Mouse (Mus musculus) adrenal gland, postnatal 10 days (tissue): ENCODE data around the gene Dnah7a. TPM values are rescaled to one million over a fixed set of nuclear protein-coding genes. Genes with fewer than 3 reads are reported as not detected.
"Not testable (repeated sequence)": the region's sequence is repeated elsewhere in the genome, so short reads cannot be mapped to it uniquely, and the experiment has no call there.

Experiments
- DNase-seq: peaks from one replicate; pipeline ENCODE4 v3.0.0; 2021; ENCODE audit warnings: mixed read lengths
- long read RNA-seq, 2 experiments: library from polyadenylated mRNA; stranded (forward); transcript quantifications; one replicate each; pipeline ENCODE4 v2.0.0; 2021
- total RNA-seq, 2 experiments: library from RNA; stranded (reverse); gene quantifications; 2 replicates each; pipeline ENCODE4 v1.2.3; 2021

Dnah7a gene
- under 1 TPM; 0.15 to 0.51 TPM for total RNA-seq
- long read RNA-seq, experiment 1, partial matches to known transcripts = 0 of 3 reads
- long read RNA-seq, experiment 1, other reads (novel, unspliced or antisense) = 3 of 3 reads
- long read RNA-seq, experiment 2 = 0 reads

DNA sequence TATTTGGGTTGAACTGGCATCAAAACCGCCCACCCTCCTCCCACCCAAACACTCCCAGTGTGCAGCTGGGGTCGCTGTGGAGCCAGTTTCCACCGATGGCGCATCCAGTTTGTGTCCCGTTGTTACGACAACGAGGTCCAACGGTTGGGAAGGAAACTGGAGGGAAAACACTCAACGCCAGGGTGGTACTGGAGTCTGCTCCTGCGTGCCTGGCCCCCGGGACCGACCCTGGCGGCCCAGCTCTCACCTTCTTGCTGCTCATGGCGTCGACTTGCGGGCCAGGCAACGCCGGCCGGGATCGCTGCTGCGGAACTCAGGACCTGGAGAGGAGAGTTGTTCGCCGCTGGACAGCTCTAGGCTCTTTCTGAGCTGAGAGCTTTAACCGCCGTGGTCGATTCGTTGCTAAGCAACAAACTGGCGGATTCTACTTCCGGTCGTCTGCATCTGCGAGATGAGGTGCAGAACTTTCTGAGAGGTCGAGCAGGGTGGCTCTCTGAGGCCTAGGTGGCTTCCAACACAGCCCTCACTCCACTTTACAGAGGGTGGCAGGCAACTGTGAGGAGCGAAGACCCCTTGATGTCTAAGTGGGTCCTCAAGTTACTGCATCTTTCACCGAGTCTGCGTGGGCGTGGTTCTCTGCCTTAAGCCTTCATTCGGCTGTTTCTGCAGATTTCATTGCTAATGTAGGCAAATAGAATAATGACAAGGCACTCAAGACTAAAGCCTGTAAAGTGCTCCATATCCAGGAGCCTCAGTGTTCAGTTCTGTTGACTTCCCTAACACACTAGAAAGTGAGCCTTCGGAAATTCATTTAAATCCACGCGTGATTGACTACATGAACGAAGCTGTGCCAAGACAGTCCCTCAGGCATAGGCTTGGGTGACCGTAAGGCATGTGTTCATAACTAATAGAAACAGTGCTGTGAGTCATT is at the start of gene Dnah7a:
Dnah7a (minus strand) TSS at position 354 of the 931 bp plus-strand sequence.
- peak; percentile 37 for DNase-seq

DNA sequence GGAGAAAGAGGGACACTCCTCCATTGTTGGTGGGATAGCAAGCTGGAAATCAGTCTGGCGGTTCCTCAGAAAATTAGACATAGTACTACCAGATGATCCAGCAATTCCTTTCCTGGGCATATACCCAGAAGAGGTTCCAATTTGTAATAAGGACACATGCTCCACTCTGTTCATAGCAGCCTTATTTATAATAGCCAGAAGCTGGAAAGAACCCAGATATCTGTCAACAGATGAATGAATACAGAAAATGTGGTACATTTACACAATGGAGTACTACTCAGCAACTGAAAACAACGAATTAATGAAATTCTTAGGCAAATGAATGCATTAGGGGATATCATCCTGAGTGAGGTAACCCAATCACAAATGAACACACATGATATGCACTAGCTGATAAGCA is 46.9 kb upstream of the Dnah7a start:
- not testable (repeated sequence) for DNase-seq

GRCm38 (mm10) chr1:53751144-53751543 is 44.6 kb upstream of the Dnah7a start:
- DNase-seq = no peak

GRCm38 (mm10) chr1:53750697-53751096 is 44.1 kb upstream of the Dnah7a start:
- DNase-seq = not testable (repeated sequence)

DNA sequence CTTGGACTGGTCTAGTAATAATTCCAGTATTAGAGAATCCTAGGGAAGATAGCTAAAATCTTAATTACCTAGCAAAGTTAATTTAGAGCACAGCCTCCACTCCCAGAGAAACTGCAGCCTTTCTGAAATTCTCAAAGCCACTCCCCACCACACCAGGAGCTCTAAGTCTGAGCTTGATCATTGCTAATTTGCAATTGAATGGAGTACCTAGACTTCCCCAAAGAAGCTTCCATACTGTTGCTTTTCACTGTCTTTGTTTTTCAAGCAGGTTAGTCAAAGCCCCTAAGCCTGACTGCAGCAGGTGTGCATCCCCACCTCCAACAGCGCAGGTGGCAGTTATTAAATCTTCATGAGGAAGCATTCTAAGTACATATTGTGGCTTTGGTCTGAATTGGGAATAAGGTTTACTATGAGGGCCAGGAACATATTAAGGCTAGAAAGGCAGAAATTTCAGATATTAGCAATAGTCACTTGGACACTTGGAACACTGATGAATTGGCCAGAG is 43.3 kb upstream of the Dnah7a start:
- not testable (repeated sequence) for DNase-seq

DNA sequence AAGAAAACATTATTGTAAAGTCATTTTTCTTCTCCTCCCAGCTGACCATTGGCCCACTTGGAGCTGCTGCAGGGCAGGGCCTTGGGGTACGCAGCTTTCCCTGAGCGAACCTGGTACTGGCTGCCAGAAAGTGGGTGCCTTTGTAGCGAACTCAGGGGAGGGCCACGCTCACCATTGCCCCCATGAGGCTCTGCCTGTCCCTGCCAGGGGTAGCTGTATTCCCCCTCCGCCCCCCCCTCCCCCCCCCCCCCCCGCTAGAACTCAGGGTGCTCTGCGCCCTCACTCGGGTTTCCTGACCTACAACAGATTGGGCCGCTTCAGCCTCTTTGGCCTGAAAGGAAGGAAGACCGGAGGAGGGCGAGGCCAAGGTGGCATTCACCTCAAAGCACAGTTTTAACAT is 42.0 kb upstream of the Dnah7a start:
- peak; percentile 40 for DNase-seq

DNA sequence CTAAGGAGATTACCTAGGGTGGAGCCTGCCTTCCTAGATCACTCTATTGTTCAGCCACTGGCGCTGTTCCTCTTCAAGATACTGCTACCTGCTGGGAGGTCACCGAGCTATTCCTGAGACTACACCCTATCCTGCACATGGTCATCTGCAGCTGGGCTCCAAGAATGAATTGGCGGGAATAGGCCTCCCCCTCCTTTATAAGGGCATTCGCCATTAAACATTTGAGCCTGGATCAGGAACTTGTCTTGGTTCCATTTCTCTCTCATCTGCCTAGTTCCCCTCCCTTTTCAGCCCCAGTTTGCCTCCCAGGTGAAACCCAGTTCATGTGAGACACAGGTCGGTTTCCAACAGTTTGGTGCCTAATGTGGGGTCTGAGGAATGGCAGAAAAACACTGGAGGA is 39.4 kb upstream of the Dnah7a start:
- DNase-seq = no peak

DNA sequence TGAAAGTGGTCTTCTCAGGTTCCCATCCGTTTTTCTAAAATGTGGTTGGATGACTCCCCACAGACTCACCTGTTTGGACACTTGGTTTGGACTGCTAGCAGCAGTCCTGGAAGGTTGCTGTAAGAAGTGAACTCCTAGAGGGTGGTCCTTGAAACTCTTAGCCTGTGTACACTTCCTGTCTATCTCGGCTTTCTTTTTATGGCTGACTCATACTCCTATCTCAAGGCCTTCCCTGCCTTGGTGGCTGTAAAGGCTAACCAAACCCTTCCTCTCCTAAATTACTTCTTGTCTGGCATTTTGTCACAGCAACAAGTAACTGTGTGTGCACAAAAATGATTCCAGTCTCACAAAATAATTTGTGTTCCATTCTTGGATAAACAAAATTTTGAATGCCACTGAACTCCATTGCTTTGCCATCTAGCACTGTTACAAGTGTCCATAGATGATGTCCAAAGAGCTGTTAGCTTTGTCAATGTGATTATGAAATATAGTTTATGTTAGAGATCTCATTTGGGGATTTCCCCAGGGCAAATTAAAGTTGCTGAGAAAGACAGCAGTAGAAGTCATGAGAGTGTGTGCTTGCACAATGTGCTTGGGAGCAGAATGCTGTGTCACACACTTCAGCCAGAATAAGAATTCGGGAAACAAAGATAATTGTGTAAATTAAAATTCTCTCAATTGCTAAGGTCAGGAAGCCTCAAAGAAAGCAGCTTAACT is 35.3 kb upstream of the Dnah7a start:
- no peak for DNase-seq

- no peak for DNase-seq
Observed at GRCm38 (mm10) chr1:53740777-53741336, 34.3 kb upstream of the Dnah7a start.

- not testable (repeated sequence) for DNase-seq
Observed at GRCm38 (mm10) chr1:53740077-53740776, 33.6 kb upstream of the Dnah7a start.

DNA sequence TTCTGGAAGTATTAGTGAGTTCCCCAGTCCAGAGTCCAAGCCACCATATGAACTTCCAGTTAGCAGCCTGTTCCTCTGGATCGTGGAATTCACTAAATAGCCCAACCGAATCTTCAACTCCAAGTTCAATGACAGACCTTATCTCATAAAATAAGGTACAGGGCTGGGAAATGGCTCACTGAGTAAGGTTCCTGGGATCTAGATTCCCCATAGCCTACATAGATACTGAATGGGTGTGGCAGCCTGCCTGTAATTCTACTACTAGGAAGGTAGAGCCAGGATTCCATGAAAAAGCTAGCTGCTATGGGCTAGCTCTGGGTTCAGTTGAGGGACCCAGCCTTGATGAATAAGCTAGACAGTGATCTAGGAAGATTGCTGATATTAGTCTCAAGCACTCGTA is 30.0 kb upstream of the Dnah7a start:
- DNase-seq = no peak

GRCm38 (mm10) chr1:53728489-53729225 is 22.1 kb upstream of the Dnah7a start:
- DNase-seq = no peak

- no peak for DNase-seq
Observed at GRCm38 (mm10) chr1:53726883-53727282, 20.3 kb upstream of the Dnah7a start.

DNA sequence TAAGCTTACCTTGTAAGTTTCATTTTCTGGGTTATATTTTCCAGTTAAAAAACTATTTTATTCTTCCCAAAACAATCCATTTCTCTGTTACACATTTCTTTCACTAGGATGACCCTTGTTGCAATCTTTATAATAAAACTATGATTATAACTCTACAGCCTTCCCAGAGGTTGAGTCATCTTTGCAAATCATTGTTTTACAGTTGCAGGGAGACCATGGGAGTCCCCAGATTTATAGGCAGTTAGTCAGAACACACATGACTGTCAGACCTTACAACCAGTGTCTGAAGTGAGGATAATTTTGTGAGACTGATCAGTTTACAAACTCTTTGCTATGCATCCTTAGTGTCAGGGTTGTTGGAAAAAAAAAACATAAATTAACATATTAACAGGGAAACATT is 14.8 kb upstream of the Dnah7a start:
- DNase-seq = no peak

DNA sequence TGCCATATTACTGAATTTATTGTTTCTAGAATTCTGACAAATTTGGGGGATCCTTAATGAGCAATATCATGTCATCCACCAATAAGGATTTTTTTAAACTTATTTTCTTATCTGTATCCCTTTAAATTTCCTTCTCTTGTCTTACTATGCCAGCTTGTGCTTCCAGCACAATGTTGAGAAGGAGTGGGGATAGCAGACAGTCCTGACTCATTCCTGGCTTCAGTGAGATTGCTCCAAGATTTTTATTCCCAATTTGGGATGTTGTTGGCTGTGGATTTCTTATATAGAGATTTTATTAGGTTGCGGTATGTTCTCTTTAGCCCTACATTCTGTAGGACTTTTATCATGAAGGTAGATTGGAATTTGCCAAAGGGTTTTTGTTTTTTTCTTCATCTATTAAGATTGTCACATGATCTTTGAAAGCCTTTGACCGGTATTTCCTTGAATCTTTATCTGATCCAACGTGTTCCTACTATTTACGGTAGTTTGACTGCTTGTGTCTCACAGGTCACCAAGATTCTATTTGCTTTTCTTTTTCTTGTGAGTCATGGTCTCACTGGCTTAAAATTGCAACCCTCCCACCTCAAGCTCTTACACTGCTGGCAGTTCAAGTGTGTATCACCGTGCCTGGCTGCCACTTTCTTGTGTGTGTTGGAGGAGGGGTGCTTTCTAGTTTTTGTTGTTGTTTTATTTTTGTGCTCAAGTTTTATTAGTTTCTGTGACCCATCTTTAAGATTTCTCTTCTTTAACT is 14.2 kb upstream of the Dnah7a start:
- DNase-seq = no peak

GRCm38 (mm10) chr1:53715966-53716515 is 9.5 kb upstream of the Dnah7a start:
- DNase-seq = no peak

DNA sequence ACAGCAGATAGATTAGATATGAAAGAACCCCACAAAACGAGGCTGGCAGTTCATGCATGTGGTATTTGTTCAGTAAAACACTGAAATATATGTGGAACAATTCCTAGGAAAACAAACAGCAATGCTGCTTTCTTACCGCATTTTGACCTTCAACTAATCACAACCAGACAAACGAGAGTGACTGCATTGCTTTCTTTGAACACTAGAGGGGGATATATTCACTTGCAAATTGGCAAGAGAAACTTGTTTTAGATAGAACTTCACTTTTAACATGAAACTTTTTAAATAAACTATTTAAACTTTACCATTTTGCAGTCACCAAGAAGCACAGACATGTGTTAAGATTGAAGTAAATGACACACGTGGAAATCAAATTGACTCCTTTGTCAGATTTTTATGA is 8.9 kb upstream of the Dnah7a start:
- DNase-seq = peak; percentile 20

GRCm38 (mm10) chr1:53713383-53713782 is 6.8 kb upstream of the Dnah7a start:
- DNase-seq = not testable (repeated sequence)

DNA sequence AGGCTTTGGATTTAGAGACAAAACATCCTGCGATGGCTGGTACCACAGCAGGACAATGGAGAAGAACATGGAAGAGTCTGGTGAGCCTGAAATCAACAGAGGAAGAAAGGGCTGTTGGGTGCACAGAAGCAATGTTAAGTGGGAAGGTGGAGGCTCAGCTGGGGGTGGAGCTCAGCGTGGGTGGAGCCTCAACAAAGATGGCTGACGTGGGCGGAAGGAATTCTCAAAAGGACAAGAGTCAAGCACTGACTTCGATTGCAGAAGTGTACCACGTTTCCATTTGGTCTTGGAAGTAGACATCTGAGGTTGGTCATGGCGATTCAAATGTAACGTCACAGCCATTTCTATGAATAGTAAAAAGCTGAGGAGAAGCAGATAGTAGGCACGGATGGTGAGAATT is 4.5 kb upstream of the Dnah7a start:
- no peak for DNase-seq

DNA sequence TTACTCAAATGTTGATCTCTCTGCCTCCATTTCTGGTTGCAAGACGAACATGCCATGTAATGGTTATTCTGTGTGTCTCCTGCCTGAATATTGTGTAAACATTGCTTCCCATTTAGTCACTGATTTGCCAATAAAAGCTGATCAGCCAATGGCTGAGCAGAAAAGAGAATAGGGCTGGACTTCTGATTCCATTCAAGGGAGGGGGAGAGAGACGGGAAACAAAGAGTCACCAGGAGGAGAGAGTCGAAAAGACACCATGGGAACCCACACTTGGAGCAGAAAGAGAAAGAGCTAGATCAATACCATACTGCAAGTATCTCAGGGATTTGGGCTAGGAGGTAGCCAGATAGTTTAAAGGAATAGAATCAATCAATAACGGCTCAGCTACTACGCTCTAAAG is 3.0 kb upstream of the Dnah7a start:
- DNase-seq = not testable (repeated sequence)
